Mouse (Mus musculus): ENCODE data around the gene E130218I03Rik. TPM values are rescaled to one million over a fixed set of nuclear protein-coding genes. Genes with fewer than 3 reads are reported as not detected.

E130218I03Rik gene
- polyA plus RNA-seq, 1 experiment: 0.52 TPM

DNA sequence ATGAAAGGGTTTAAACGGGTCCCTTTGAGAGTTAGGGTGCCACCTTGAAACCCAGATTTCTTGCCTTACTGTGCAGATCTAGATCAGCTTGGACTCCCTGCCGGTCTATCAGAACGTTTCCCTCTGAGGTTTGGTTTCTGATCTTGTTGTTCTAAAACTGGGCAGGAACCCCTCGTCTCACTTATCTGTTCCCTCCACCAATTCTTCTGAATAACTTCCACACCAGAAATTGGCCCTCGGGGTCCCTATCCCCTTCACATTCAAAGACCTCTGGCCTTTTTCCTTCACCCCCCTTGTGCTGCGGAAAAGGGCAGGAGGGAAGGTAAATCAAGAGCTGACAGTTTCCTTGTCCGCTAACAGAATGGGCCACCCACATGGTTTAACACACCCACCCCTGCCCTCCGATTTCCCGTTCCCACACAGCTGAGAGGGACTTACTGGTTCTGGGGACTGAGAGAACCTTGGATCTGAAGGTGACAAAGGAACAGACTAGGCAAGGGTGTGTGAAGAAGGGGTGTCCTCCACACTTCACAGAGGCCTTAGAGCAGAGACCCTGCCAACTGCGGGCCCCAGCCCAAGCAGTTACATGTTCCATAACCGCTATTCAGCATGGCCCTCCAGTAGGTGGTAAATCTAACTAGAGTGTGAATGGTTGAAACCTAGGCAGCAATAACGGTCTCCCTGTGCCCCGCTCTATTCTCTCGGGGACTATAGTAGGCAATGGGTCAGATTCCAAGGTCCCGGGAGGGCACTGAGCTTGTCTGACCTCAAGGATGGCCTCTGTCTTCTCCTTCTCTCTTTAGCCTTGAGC is 9.7 kb downstream of the E130218I03Rik start:
- no peak overlapping the region for H3K27ac ChIP-seq (ENCODE audit: insufficient read depth, low read length)
- H3K27me3 ChIP-seq (ENCODE audit: control insufficient read depth, insufficient read depth, low read length): peaks cover 2% of the 10 kb centered on the region; the same call in 1 of the 2 replicates
- no peak for TF ChIP-seq POLR2A (IDR thresholded peaks at IDR 0.05; ENCODE audit: borderline replicate concordance, insufficient read depth, low read length)
- TF ChIP-seq CTCF (IDR thresholded peaks at IDR 0.05; ENCODE audit: borderline replicate concordance, insufficient read depth, low read depth, low read length): no peak
- no peak for DNase-seq
- no peaks in the 10 kb centered on the region for H3K4me1 ChIP-seq (ENCODE audit: control insufficient read depth, insufficient read depth, low read length)
- H3K4me3 ChIP-seq (replicated peaks; ENCODE audit: insufficient read depth, low read depth, low read length): no peak overlapping the region
- 58% methylated on average over 15 of the region's 15 CpGs for WGBS

DNA sequence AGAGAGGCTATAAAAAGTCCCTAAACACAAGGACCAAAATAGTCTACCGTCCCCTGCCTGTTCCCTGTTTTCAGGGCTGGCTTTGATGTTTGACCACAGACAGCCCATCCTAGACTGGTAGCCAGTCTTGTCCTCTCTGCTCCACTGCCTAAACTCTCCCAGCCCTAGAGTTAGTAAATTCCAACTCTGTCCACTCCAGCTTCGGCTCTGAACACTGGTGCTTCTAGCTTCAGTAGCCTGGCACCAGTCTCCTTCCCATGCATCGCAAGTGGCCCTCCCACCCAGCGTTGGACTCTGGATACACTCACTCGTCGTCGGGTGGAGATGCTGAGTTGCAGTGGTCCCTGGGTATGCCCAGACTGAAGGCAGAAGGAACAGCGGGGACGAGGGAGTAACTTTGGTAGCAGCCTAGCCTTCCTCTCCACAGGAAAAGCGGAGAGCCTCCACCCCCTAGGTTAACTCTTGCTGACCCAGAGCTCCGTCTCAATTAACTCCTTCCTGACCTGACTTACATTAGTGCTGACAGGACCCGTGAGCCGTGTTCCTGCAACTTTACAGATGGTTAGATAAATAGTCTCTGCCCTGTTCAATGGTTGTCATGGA is 10.4 kb downstream of the E130218I03Rik start, which contains the start of gene Grrp1:
Gene Grrp1, minus strand, starts transcription at position 385 of the 603 bp plus-strand sequence.
- H3K27ac ChIP-seq (ENCODE audit: insufficient read depth, low read length): 0 out of 2 replicates have a peak within 1 kb of the TSS, but pooled peaks have one; percentile 48
- WGBS: 19% methylated on average over 13 of the region's 13 CpGs

DNA sequence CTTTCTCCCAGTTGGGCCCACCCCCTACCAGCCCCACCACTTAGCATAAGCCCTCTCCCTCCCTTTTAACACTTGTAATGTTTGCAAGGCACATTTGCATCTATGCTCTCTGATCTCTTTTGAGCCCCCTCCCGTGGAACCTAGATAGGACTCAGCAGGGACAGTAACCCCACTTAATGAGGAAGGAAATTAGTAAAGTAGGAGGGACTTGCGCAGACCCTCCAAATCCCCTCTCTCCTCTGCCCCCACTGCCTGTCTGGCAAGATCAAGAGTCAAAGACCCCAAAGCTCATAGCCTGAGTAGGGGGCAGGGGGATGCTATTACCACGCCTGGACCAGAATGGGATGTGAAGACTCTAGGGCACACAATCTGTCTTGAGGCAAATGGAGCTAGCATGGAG is 11.4 kb downstream of the E130218I03Rik start:
- 68% methylated on average over 3 of the region's 3 CpGs for WGBS
- no peaks in the 10 kb centered on the region for H3K4me1 ChIP-seq (ENCODE audit: control insufficient read depth, insufficient read depth, low read length)

More for the DNA sequence above, 10.4 kb downstream of the E130218I03Rik start, which contains the start of gene Grrp1:
- Histone ChIP-seq H3K27me3 (ENCODE audit: control insufficient read depth, insufficient read depth, low read length) (peaks cover 2% of the 10 kb centered on the region; the same call in 1 of the 2 replicates), H3K4me3 (replicated peaks; ENCODE audit: insufficient read depth, low read depth, low read length) (peak within 1 kb of the TSS; percentile 33), H3K4me1 (ENCODE audit: control insufficient read depth, insufficient read depth, low read length) (no peaks in the 10 kb centered on the region)
- DNase-seq: no peak
- TF ChIP-seq POLR2A (IDR thresholded peaks at IDR 0.05; ENCODE audit: borderline replicate concordance, insufficient read depth, low read length) (no peak), CTCF (IDR thresholded peaks at IDR 0.05; ENCODE audit: borderline replicate concordance, insufficient read depth, low read depth, low read length) (no peak)

DNA sequence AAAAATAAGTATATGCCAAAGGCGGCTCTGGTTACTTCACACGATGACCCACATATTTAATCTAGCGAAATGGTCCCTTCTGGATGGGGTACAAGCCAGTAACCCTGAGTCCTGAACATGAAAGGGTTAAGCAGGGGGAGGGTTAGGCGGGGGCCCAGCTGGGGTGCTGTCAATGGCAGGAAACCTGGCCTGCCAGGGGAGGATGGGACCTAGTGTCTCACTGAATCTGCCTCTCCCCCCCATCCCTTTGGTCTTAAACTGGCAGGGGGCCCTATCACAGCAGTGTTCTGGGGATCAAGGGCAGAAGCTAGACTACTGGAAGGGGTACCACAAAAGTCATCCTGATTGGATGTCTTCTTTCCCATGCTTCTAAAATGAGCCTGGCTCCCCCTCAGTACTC is 12.4 kb downstream of the E130218I03Rik start:
- no peak overlapping the region for H3K4me3 ChIP-seq (replicated peaks; ENCODE audit: insufficient read depth, low read depth, low read length)
- DNase-seq: no peak
- H3K4me1 ChIP-seq (ENCODE audit: control insufficient read depth, insufficient read depth, low read length): no peaks in the 10 kb centered on the region
- WGBS: 35% methylated on average over 4 of the region's 4 CpGs
- H3K27me3 ChIP-seq (ENCODE audit: control insufficient read depth, insufficient read depth, low read length): peaks cover 2% of the 10 kb centered on the region; the same call in 1 of the 2 replicates
- no peak for TF ChIP-seq CTCF (IDR thresholded peaks at IDR 0.05; ENCODE audit: borderline replicate concordance, insufficient read depth, low read depth, low read length)
- TF ChIP-seq POLR2A (IDR thresholded peaks at IDR 0.05; ENCODE audit: borderline replicate concordance, insufficient read depth, low read length): no peak
- no peak overlapping the region for H3K27ac ChIP-seq (ENCODE audit: insufficient read depth, low read length)

More for the DNA sequence above, 11.4 kb downstream of the E130218I03Rik start:
- Histone ChIP-seq H3K27me3 (ENCODE audit: control insufficient read depth, insufficient read depth, low read length) (peaks cover 2% of the 10 kb centered on the region; the same call in 1 of the 2 replicates), H3K27ac (ENCODE audit: insufficient read depth, low read length) (no peak overlapping the region), H3K4me3 (replicated peaks; ENCODE audit: insufficient read depth, low read depth, low read length) (no peak overlapping the region)
- TF ChIP-seq CTCF (IDR thresholded peaks at IDR 0.05; ENCODE audit: borderline replicate concordance, insufficient read depth, low read depth, low read length) (no peak), POLR2A (IDR thresholded peaks at IDR 0.05; ENCODE audit: borderline replicate concordance, insufficient read depth, low read length) (no peak)
- DNase-seq: no peak

DNA sequence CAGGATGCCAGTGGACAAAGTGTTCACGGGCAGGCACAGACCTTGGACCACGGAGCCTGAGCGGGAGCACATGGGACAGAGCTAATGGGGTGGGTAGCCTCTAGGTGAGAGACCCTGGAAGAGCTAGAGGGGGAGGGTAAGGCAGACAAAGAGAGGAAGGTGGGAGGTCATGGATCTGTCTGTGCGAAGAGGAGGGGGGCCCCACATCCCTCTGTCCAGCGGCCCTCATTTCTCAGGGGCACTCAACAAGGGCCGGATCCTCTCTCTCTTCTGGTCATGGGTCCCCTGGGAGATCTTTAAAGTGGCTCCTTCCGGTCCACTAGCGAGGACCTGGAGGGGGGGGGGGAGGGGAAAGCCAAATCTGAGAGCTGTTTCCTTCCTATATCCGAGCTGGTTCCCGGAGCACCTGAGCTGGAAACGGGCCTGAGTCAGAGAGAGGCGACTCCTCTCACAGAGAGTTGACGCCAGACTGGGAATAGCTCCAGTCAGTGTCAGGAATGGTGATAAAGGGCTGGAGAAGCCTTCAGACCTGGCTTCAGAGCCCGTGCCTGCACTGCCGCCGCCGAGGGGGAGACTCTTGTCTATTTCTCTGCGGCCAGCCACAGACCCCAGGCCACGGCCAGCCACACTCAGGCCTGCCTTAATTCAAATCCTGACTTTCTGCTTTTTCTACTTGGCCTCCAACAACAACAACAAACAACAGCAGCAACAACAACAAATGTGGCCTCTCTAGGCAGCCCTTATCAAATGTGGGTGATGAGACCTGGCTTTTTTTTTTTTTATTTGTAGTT is 13.1 kb downstream of the E130218I03Rik start:
- Histone ChIP-seq H3K4me1 (ENCODE audit: control insufficient read depth, insufficient read depth, low read length) (no peaks in the 10 kb centered on the region), H3K27me3 (ENCODE audit: control insufficient read depth, insufficient read depth, low read length) (no peaks in the 10 kb centered on the region; the same call in 1 of the 2 replicates), H3K4me3 (replicated peaks; ENCODE audit: insufficient read depth, low read depth, low read length) (no peak overlapping the region), H3K27ac (ENCODE audit: insufficient read depth, low read length) (no peak overlapping the region)
- no peak for DNase-seq
- 33% methylated on average over 19 of the region's 19 CpGs for WGBS
- TF ChIP-seq POLR2A (IDR thresholded peaks at IDR 0.05; ENCODE audit: borderline replicate concordance, insufficient read depth, low read length): no peak
- no peak for TF ChIP-seq CTCF (IDR thresholded peaks at IDR 0.05; ENCODE audit: borderline replicate concordance, insufficient read depth, low read depth, low read length)

DNA sequence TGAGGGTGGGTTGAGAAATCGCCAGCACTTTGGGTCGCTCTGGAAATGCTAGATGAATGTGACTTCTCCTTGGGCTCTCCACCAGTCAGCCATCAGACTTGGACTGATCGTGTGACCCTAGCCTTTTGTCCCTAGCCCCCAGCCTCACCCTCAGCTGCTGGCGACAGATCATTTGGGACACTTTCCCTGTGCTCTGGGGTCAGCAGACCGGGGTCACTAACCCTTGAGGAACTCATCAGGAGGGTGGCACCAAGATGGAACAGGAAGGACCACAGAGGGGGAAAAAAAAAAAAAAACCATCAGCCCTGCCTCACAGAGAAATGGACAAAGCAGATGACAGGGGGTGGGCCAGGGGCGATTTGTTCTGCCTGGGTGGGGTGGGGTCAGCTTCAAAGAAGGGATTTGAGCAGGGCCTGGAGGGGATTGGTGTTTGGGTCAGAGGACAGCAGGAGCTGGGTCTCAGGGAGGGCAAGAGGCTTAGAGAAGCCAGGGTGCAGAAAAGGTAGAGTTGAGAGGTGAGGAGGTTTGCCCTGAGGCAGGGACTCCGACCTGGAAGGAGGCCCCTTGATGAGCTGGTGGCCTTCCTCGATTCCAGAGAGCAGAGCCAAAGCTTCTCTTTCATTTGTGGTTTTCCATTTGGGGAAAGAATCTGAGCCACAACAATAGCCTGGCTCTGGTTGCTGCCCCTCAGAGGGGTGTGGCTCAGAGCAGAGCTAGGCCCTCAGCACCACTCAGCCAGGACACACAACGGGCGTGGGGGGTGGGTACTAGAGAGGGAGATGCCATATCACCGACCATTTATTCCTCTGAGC is 13.9 kb downstream of the E130218I03Rik start:
- Histone ChIP-seq H3K27ac (ENCODE audit: insufficient read depth, low read length) (no peak overlapping the region), H3K4me1 (ENCODE audit: control insufficient read depth, insufficient read depth, low read length) (no peaks in the 10 kb centered on the region), H3K27me3 (ENCODE audit: control insufficient read depth, insufficient read depth, low read length) (no peaks in the 10 kb centered on the region; the same call in 1 of the 2 replicates), H3K4me3 (replicated peaks; ENCODE audit: insufficient read depth, low read depth, low read length) (no peak overlapping the region)
- 51% methylated on average over 11 of the region's 11 CpGs for WGBS
- TF ChIP-seq CTCF (IDR thresholded peaks at IDR 0.05; ENCODE audit: borderline replicate concordance, insufficient read depth, low read depth, low read length) (no peak), POLR2A (IDR thresholded peaks at IDR 0.05; ENCODE audit: borderline replicate concordance, insufficient read depth, low read length) (no peak)
- DNase-seq: no peak

Data from cerebellum, adult 2 months (tissue).